Mouse (Mus musculus) ES-E14 (cell line): Measurements from ENCODE around the gene Gpr37l1. TPM values are rescaled to one million over a fixed set of nuclear protein-coding genes. Genes with fewer than 3 reads are reported as not detected.

Experiments
- DNase-seq: peaks from one replicate; pipeline ENCODE4 v3.0.0-alpha.2; 2013; ENCODE audit warnings: low read depth, low spot score
- H3K27ac ChIP-seq: 2 replicates; pipeline ENCODE4 v1.5.1; 2012; ENCODE audit warnings: low read depth, mild to moderate bottlenecking, low read length, moderate library complexity, mixed read lengths; ENCODE audit not compliant: poor library complexity, insufficient read depth, severe bottlenecking
- H3K36me3 ChIP-seq: 2 replicates; pipeline ENCODE4 v1.6.1; 2012; ENCODE audit warnings: mild to moderate bottlenecking, low read length, moderate library complexity, mixed read lengths; ENCODE audit not compliant: control insufficient read depth, poor library complexity, insufficient read depth, severe bottlenecking
- H3K4me1 ChIP-seq, 2 experiments: fragments of 150-350 bp in 1 of 2; sonication (generic) in 1 of 2; 2 replicates each; pipeline ENCODE4 v1.6.1; 2012; ENCODE audit warnings: low read length in 2 of 2, mild to moderate bottlenecking in 1 of 2, mixed read lengths in 1 of 2; ENCODE audit not compliant: control insufficient read depth in 2 of 2, insufficient read depth in 2 of 2, poor library complexity in 1 of 2
- H3K4me3 ChIP-seq, 2 experiments: fragments of 150-350 bp in 1 of 2; sonication (generic) in 1 of 2; 2 replicates each; pipeline ENCODE4 v1.5.1; 2012; ENCODE audit warnings: low read length in 2 of 2, low read depth in 1 of 2, mild to moderate bottlenecking in 1 of 2, mixed read lengths in 1 of 2; ENCODE audit not compliant: insufficient read depth in 1 of 2, poor library complexity in 1 of 2, severe bottlenecking in 1 of 2
- H3K9ac ChIP-seq: 2 replicates; pipeline ENCODE4 v1.6.1; 2012; ENCODE audit warnings: low read depth, mild to moderate bottlenecking, low read length, mixed read lengths; ENCODE audit not compliant: poor library complexity, insufficient read depth, severe bottlenecking
- H3K9me3 ChIP-seq: fragments of 150-350 bp; sonication (generic); 2 replicates; pipeline ENCODE4 v1.6.1; 2012; ENCODE audit warnings: low read depth, mild to moderate bottlenecking, low read length; ENCODE audit not compliant: control insufficient read depth, insufficient read depth
- CHD2 ChIP-seq: IDR thresholded peaks from 2 replicates; pipeline ENCODE4 v1.6.1; 2014; ENCODE audit warnings: mild to moderate bottlenecking, low read depth, low read length, inconsistent platforms
- HCFC1 ChIP-seq: IDR thresholded peaks from 2 replicates; pipeline ENCODE4 v1.6.1; 2012; ENCODE audit warnings: low read length, inconsistent platforms, borderline replicate concordance; ENCODE audit not compliant: insufficient read depth
- MAFK ChIP-seq: IDR thresholded peaks from 2 replicates; pipeline ENCODE4 v1.6.1; 2014; ENCODE audit warnings: mild to moderate bottlenecking, low read depth, low read length, inconsistent platforms; ENCODE audit not compliant: insufficient read depth
- ZC3H11A ChIP-seq: IDR thresholded peaks from 2 replicates; pipeline ENCODE4 v1.6.1; 2012; ENCODE audit warnings: low read depth, mild to moderate bottlenecking, inconsistent platforms, low read length, borderline replicate concordance
- ZNF384 ChIP-seq: IDR thresholded peaks from 2 replicates; pipeline ENCODE4 v1.6.1; 2012; ENCODE audit warnings: low read depth, low read length, inconsistent platforms
- in situ Hi-C, 2 experiments: fragments of 600-800 bp; cut with MboI; formaldehyde crosslinking; loops; one replicate each; pipeline ENCODE4 v1.15.1; 2025; ENCODE audit warnings: low sequenced_read_pairs in 2 of 2, inconsistent platforms in 1 of 2; ENCODE audit not compliant: unreplicated experiment in 2 of 2
- total RNA-seq: library from RNA; depleted of rRNA; stranded (reverse); fragments of 300-350 nt; gene quantifications from 2 replicates; pipeline ENCODE4 v1.2.3, GENCODE M21; 2012

Gene Gpr37l1
- total RNA-seq, 1 experiment: not detected

- no peak overlapping the region for H3K4me3 ChIP-seq
- DNase-seq: no peak
- H3K27ac ChIP-seq: no peak overlapping the region
- peaks cover 2 to 37% of the 10 kb centered on the region in 2 experiments; a peak in 3 of 4 replicates for H3K4me1 ChIP-seq
- TF ChIP-seq CHD2: no peak
- no peak overlapping the region for H3K9ac ChIP-seq
- in situ Hi-C loops: no loop called here
- H3K36me3 ChIP-seq: no peaks in the 10 kb centered on the region
- H3K9me3 ChIP-seq: no peaks in the 10 kb centered on the region
Observed at GRCm38 (mm10) chr1:135181275-135181674, 13.8 kb upstream of the Gpr37l1 start.

DNA sequence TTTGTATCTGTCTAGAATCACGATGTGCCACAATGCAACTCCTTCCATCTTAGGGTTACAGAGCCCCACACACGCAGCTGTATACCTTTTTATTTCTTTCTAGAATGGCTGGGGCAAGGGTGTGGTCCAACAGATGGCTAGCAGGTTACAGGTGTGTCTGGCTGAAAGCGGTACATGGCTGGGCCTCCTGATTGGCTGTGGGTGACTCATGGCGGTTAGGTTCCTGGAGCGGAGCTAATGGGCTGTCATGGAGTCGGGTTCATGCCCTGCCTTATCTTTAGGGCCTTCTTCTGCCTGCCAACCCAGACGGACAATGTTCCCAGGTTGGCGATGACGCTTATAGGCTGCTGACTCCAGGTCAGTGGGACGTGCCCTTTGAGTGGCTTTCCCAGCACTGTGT, 13.3 kb upstream of the Gpr37l1 start:
- in situ Hi-C loops: no loop called here
- no peak overlapping the region for H3K27ac ChIP-seq
- peaks cover 2 to 37% of the 10 kb centered on the region in 2 experiments; a peak in 3 of 4 replicates for H3K4me1 ChIP-seq
- TF ChIP-seq CHD2 (no peak), ZNF384 (no peak), HCFC1 (no peak), MAFK (no peak), ZC3H11A (no peak)
- DNase-seq: no peak
- no peaks in the 10 kb centered on the region for H3K36me3 ChIP-seq
- H3K9ac ChIP-seq: no peak overlapping the region
- H3K9me3 ChIP-seq: no peaks in the 10 kb centered on the region
- no peak overlapping the region for H3K4me3 ChIP-seq

DNA sequence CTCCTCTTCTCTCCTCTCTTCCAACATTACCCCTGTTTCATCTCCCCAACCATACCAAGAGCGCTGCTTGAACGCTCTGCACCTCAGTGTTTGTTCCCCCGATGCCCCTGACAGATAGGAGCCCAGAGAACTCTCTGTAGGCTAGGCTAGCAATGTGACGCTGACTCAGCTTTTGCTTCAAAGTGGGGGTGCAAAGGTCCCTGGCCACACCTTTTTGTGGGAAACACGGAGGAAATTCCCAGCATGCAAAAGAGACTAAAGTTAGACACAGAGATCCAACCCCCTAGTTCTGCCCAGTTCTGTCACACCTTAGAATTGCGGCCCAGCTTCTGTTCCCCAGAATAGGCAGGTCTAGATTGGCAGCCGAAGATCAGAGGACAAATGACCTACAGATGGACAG, 11.4 kb upstream of the Gpr37l1 start:
- no peak overlapping the region for H3K27ac ChIP-seq
- H3K9me3 ChIP-seq: no peaks in the 10 kb centered on the region
- H3K36me3 ChIP-seq: no peaks in the 10 kb centered on the region
- in situ Hi-C loops: loop anchor here in 1 of 2 experiments (10.0 kb wide), 1 partner anchor 86 kb away; no protein-coding TSS in a partner anchor
- TF ChIP-seq ZC3H11A (no peak), ZNF384 (no peak), MAFK (peak; percentile 59), CHD2 (no peak), HCFC1 (no peak)
- DNase-seq: no peak
- H3K9ac ChIP-seq: no peak overlapping the region
- no peak overlapping the region for H3K4me3 ChIP-seq
- H3K4me1 ChIP-seq: peaks cover 2 to 30% of the 10 kb centered on the region in 2 experiments; a peak in 3 of 4 replicates

- H3K27ac ChIP-seq: no peak overlapping the region; the same call in 1 of the 2 replicates
- peaks cover 0 to 21% of the 10 kb centered on the region in 2 experiments; a peak in 2 of 4 replicates for H3K4me1 ChIP-seq
- H3K36me3 ChIP-seq: no peaks in the 10 kb centered on the region
- no peak for DNase-seq
- H3K4me3 ChIP-seq: no peak overlapping the region
- H3K9me3 ChIP-seq: no peaks in the 10 kb centered on the region
- in situ Hi-C loops: loop anchor here in 1 of 2 experiments (10.0 kb wide), 1 partner anchor 87 kb away; no protein-coding TSS in a partner anchor
- TF ChIP-seq HCFC1: no peak
- TF ChIP-seq MAFK: no peak
- TF ChIP-seq CHD2: no peak
- TF ChIP-seq ZNF384: no peak
- TF ChIP-seq ZC3H11A: no peak
- 0 out of 2 replicates have a peak overlapping the region, but pooled peaks have one; percentile 26 for H3K9ac ChIP-seq
Observed at GRCm38 (mm10) chr1:135177724-135178123, 10.2 kb upstream of the Gpr37l1 start.

GRCm38 (mm10) chr1:135175176-135175575, 7.7 kb upstream of the Gpr37l1 start:
- TF ChIP-seq MAFK (no peak), ZC3H11A (no peak), CHD2 (no peak), HCFC1 (no peak), ZNF384 (0 out of 2 replicates have a peak, but pooled peaks have one; percentile 21)
- DNase-seq: no peak
- in situ Hi-C loops: loop anchor here in 1 of 2 experiments (10.0 kb wide), 1 partner anchor 90 kb away; no protein-coding TSS in a partner anchor
- Histone ChIP-seq H3K36me3 (no peaks in the 10 kb centered on the region), H3K4me1 (peaks cover under 1 to 19% of the 10 kb centered on the region in 2 experiments; a peak in 2 of 4 replicates), H3K27ac (no peak overlapping the region), H3K9ac (no peak overlapping the region), H3K4me3 (no peak overlapping the region), H3K9me3 (no peaks in the 10 kb centered on the region)
